Mouse (Mus musculus): ENCODE measurements at regions not wholly inside any gene's neighbourhood (a gene's known extent, or its start where the extent isn't known, plus 50 kb on each side); places are given as distances from the start of the nearest gene placed in this dataset.

GRCm38 (mm10) chr10:17596126-17596525, 126.9 kb upstream of the Cited2 start:
- Histone ChIP-seq H3K4me2 (ENCODE audit: low read length) (no peak overlapping the region), H3K4me1 (ENCODE audit: control insufficient read depth, insufficient read depth, low read length) (no peaks in the 10 kb centered on the region), H3K4me3 (ENCODE audit: low read depth, low read length) (no peak overlapping the region), H3K27ac (ENCODE audit: low read length) (no peak overlapping the region), H3K27me3 (ENCODE audit: control insufficient read depth, insufficient read depth, low read depth, low read length) (no peaks in the 10 kb centered on the region), H3K9me3 (replicated peaks; ENCODE audit: control insufficient read depth, low read length, poor library complexity, severe bottlenecking) (no peaks in the 10 kb centered on the region), H3K36me3 (ENCODE audit: control insufficient read depth, insufficient read depth, low read length) (no peaks in the 10 kb centered on the region), H3K9ac (ENCODE audit: low read depth, low read length) (no peak overlapping the region)
- no peak for ATAC-seq
- 80% methylated on average over 1 of the region's 1 CpGs for WGBS

- Histone ChIP-seq H3K27ac (ENCODE audit: low read length) (no peak overlapping the region), H3K4me3 (ENCODE audit: low read depth, low read length) (no peak overlapping the region), H3K9ac (ENCODE audit: low read depth, low read length) (no peak overlapping the region), H3K4me1 (ENCODE audit: control insufficient read depth, insufficient read depth, low read length) (no peaks in the 10 kb centered on the region), H3K9me3 (replicated peaks; ENCODE audit: control insufficient read depth, low read length, poor library complexity, severe bottlenecking) (no peaks in the 10 kb centered on the region), H3K27me3 (ENCODE audit: control insufficient read depth, insufficient read depth, low read depth, low read length) (no peaks in the 10 kb centered on the region), H3K36me3 (ENCODE audit: control insufficient read depth, insufficient read depth, low read length) (no peaks in the 10 kb centered on the region), H3K4me2 (ENCODE audit: low read length) (no peak overlapping the region)
- no peak for ATAC-seq
- 67% methylated on average over 1 of the region's 1 CpGs for WGBS
Measured at GRCm38 (mm10) chr10:17596743-17597142, 126.3 kb upstream of the Cited2 start.

- H3K4me2 ChIP-seq (ENCODE audit: low read length), result no peak overlapping the region
- WGBS, result 93% methylated on average over 10 of the region's 10 CpGs
- H3K4me3 ChIP-seq (ENCODE audit: low read depth, low read length), result no peak overlapping the region
- ATAC-seq, result no peak
- H3K9me3 ChIP-seq (replicated peaks; ENCODE audit: control insufficient read depth, low read length, poor library complexity, severe bottlenecking), result no peaks in the 10 kb centered on the region
- no peak overlapping the region for H3K27ac ChIP-seq (ENCODE audit: low read length)
- H3K4me1 ChIP-seq (ENCODE audit: control insufficient read depth, insufficient read depth, low read length), result no peaks in the 10 kb centered on the region
- no peak overlapping the region for H3K9ac ChIP-seq (ENCODE audit: low read depth, low read length)
- no peaks in the 10 kb centered on the region for H3K36me3 ChIP-seq (ENCODE audit: control insufficient read depth, insufficient read depth, low read length)
- no peaks in the 10 kb centered on the region for H3K27me3 ChIP-seq (ENCODE audit: control insufficient read depth, insufficient read depth, low read depth, low read length)
Measured at GRCm38 (mm10) chr10:17599246-17599645, 123.8 kb upstream of the Cited2 start.

- H3K4me2 ChIP-seq (ENCODE audit: low read length), result no peak overlapping the region
- WGBS, result 37% methylated on average over 6 of the region's 6 CpGs
- H3K4me3 ChIP-seq (ENCODE audit: low read depth, low read length), result no peak overlapping the region
- H3K9ac ChIP-seq (ENCODE audit: low read depth, low read length), result no peak overlapping the region
- H3K4me1 ChIP-seq (ENCODE audit: control insufficient read depth, insufficient read depth, low read length), result no peaks in the 10 kb centered on the region
- no peaks in the 10 kb centered on the region for H3K27me3 ChIP-seq (ENCODE audit: control insufficient read depth, insufficient read depth, low read depth, low read length)
- no peaks in the 10 kb centered on the region for H3K9me3 ChIP-seq (replicated peaks; ENCODE audit: control insufficient read depth, low read length, poor library complexity, severe bottlenecking)
- no peak for ATAC-seq
- no peaks in the 10 kb centered on the region for H3K36me3 ChIP-seq (ENCODE audit: control insufficient read depth, insufficient read depth, low read length)
- H3K27ac ChIP-seq (ENCODE audit: low read length), result no peak overlapping the region
Measured at GRCm38 (mm10) chr10:17599831-17600761, 122.9 kb upstream of the Cited2 start.

GRCm38 (mm10) chr10:17600762-17601108, 122.3 kb upstream of the Cited2 start:
- Histone ChIP-seq H3K4me1 (ENCODE audit: control insufficient read depth, insufficient read depth, low read length) (no peaks in the 10 kb centered on the region), H3K4me3 (ENCODE audit: low read depth, low read length) (no peak overlapping the region), H3K27me3 (ENCODE audit: control insufficient read depth, insufficient read depth, low read depth, low read length) (no peaks in the 10 kb centered on the region), H3K9ac (ENCODE audit: low read depth, low read length) (no peak overlapping the region), H3K4me2 (ENCODE audit: low read length) (no peak overlapping the region), H3K36me3 (ENCODE audit: control insufficient read depth, insufficient read depth, low read length) (no peaks in the 10 kb centered on the region), H3K9me3 (replicated peaks; ENCODE audit: control insufficient read depth, low read length, poor library complexity, severe bottlenecking) (no peaks in the 10 kb centered on the region), H3K27ac (ENCODE audit: low read length) (no peak overlapping the region)
- WGBS, result 71% methylated on average over 3 of the region's 3 CpGs
- ATAC-seq, result no peak

GRCm38 (mm10) chr10:17602446-17602845, 120.6 kb upstream of the Cited2 start:
- H3K9ac ChIP-seq (ENCODE audit: low read depth, low read length), result no peak overlapping the region
- no peaks in the 10 kb centered on the region for H3K9me3 ChIP-seq (replicated peaks; ENCODE audit: control insufficient read depth, low read length, poor library complexity, severe bottlenecking)
- ATAC-seq, result no peak

GRCm38 (mm10) chr10:17608220-17608619, 114.8 kb upstream of the Cited2 start:
- no peak overlapping the region for H3K27ac ChIP-seq (ENCODE audit: low read length)
- H3K4me2 ChIP-seq (ENCODE audit: low read length), result no peak overlapping the region
- ATAC-seq, result no peak
- H3K4me1 ChIP-seq (ENCODE audit: control insufficient read depth, insufficient read depth, low read length), result no peaks in the 10 kb centered on the region
- H3K9me3 ChIP-seq (replicated peaks; ENCODE audit: control insufficient read depth, low read length, poor library complexity, severe bottlenecking), result no peaks in the 10 kb centered on the region
- H3K27me3 ChIP-seq (ENCODE audit: control insufficient read depth, insufficient read depth, low read depth, low read length), result no peaks in the 10 kb centered on the region
- H3K9ac ChIP-seq (ENCODE audit: low read depth, low read length), result no peak overlapping the region
- no peak overlapping the region for H3K4me3 ChIP-seq (ENCODE audit: low read depth, low read length)
- no peaks in the 10 kb centered on the region for H3K36me3 ChIP-seq (ENCODE audit: control insufficient read depth, insufficient read depth, low read length)
- 83% methylated on average over 7 of the region's 7 CpGs for WGBS

More at GRCm38 (mm10) chr10:17602446-17602845, 120.6 kb upstream of the Cited2 start:
- Histone ChIP-seq H3K27ac (ENCODE audit: low read length) (no peak overlapping the region), H3K4me2 (ENCODE audit: low read length) (no peak overlapping the region), H3K27me3 (ENCODE audit: control insufficient read depth, insufficient read depth, low read depth, low read length) (no peaks in the 10 kb centered on the region), H3K36me3 (ENCODE audit: control insufficient read depth, insufficient read depth, low read length) (no peaks in the 10 kb centered on the region), H3K4me3 (ENCODE audit: low read depth, low read length) (no peak overlapping the region), H3K4me1 (ENCODE audit: control insufficient read depth, insufficient read depth, low read length) (no peaks in the 10 kb centered on the region)
- WGBS, result 90% methylated on average over 2 of the region's 2 CpGs

GRCm38 (mm10) chr10:17610592-17610991, 112.4 kb upstream of the Cited2 start:
- Histone ChIP-seq H3K36me3 (ENCODE audit: control insufficient read depth, insufficient read depth, low read length) (no peaks in the 10 kb centered on the region), H3K4me1 (ENCODE audit: control insufficient read depth, insufficient read depth, low read length) (no peaks in the 10 kb centered on the region), H3K9ac (ENCODE audit: low read depth, low read length) (no peak overlapping the region), H3K4me2 (ENCODE audit: low read length) (no peak overlapping the region), H3K9me3 (replicated peaks; ENCODE audit: control insufficient read depth, low read length, poor library complexity, severe bottlenecking) (no peaks in the 10 kb centered on the region), H3K4me3 (ENCODE audit: low read depth, low read length) (no peak overlapping the region), H3K27ac (ENCODE audit: low read length) (no peak overlapping the region), H3K27me3 (ENCODE audit: control insufficient read depth, insufficient read depth, low read depth, low read length) (no peaks in the 10 kb centered on the region)
- no peak for ATAC-seq
- 86% methylated on average over 7 of the region's 7 CpGs for WGBS

GRCm38 (mm10) chr10:17613281-17613680, 109.7 kb upstream of the Cited2 start:
- Histone ChIP-seq H3K4me3 (ENCODE audit: low read depth, low read length) (no peak overlapping the region), H3K9me3 (replicated peaks; ENCODE audit: control insufficient read depth, low read length, poor library complexity, severe bottlenecking) (no peaks in the 10 kb centered on the region), H3K9ac (ENCODE audit: low read depth, low read length) (no peak overlapping the region), H3K4me1 (ENCODE audit: control insufficient read depth, insufficient read depth, low read length) (no peaks in the 10 kb centered on the region), H3K4me2 (ENCODE audit: low read length) (no peak overlapping the region), H3K27me3 (ENCODE audit: control insufficient read depth, insufficient read depth, low read depth, low read length) (no peaks in the 10 kb centered on the region), H3K36me3 (ENCODE audit: control insufficient read depth, insufficient read depth, low read length) (no peaks in the 10 kb centered on the region), H3K27ac (ENCODE audit: low read length) (no peak overlapping the region)
- no peak for ATAC-seq
- 96% methylated on average over 3 of the region's 3 CpGs for WGBS

Data from midbrain, embryonic 16.5 days (tissue).